Mouse (Mus musculus) small intestine, adult 2 months (tissue): ENCODE results near the gene Cdk5.

ENCODE experiments used
- CTCF ChIP-seq: fragments of 200-500 bp; IDR thresholded peaks from 2 replicates; pipeline ENCODE4 v1.5.1; 2012; ENCODE audit warnings: low read depth, mild to moderate bottlenecking, control low read depth, inconsistent platforms, low read length, moderate library complexity, mixed read lengths; ENCODE audit not compliant: insufficient replicate concordance, insufficient read length; ENCODE audit errors: extremely low read depth
- POLR2A ChIP-seq: fragments of 200-500 bp; IDR thresholded peaks from 2 replicates; pipeline ENCODE4 v1.6.1; 2012; ENCODE audit warnings: low read depth, mild to moderate bottlenecking, control low read depth, inconsistent platforms, low read length, moderate library complexity

DNA sequence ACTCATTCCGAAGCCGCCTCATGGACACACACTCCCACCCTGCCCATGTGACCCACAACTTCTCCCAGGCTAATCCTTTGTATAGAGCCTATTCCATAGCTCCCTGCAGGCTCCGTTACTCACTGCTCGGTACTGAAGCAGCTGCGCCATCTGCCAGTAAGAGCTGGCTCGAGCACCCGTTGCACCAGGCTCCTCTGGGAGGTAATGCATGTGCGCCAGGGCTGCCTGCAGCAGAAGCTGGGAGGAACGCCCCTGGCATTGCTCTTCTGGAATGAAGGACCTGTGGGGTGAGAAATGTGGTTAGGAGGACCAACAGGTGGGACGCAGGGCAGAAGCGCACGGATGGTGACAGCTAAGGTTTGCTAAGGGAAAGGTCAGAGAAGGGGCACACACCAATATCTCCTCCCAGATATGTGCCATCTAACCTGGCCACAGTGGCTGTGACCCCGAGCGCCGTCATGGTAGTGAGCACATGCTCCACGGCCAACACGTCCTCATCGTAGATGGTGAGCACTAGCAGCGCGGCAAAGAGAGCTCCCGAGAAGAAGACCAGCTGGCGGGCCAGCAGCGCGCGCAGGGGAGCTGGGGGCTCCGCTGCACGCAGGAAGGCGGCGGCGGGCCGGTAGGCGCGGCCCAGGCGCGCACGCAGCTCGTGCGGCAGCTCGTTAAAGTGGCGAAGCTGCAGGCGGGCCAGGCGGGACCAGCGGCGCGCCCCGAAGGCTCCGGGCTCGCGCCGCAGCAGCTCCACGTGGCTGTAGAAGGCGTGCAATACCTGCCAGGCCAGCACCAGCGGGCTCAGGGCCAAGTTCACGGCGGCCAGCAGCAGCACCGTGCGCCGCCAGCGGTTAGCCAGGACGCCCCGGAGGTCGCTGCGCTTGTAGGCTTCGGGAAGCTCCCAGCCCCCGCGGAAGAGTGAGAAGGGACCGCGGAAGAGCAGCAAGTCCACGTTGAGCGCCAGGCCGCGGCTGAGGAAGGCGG lies 35.8 kb downstream of the Cdk5 start:
- TF ChIP-seq POLR2A: no peak
- no peak for TF ChIP-seq CTCF
